Mouse (Mus musculus): ENCODE data around the gene Bcl9.

Gene Bcl9

DNA sequence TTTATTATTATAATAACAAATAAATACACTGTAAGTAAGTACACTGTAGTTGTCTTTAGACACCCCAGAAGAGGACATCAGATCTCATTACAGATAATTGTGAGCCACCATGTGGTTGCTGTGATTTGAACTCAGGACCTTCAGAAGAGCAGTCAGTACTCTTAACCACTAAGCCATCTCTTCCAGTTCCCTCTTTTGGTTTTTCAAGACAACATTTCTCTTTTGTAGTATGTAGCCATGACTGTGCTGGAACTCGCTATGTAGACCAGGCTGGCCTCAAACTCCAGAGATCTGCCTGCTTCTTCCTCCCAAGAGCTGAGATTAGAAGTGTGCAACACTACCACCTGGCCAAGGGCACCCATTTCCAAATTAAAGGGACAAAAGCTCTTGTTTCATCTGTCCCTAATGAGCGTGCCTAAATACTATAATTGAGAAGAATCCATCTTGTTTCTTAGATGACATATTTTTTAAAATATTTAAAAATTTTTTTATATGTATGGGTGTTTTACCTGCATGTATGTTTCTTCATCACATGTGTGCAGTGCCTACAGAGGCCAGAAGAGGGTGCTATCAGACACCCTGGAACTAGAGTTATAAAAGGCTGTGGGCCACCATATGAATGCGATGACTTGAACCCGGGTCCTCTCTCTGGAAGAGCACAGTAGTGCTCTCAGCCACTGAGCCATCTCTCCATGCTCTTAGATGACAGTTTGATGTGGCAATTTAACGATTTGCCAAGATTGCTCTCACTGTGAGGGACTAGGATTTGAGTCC is 66.9 kb downstream of the Bcl9 start:
- no peak for DNase-seq

DNA sequence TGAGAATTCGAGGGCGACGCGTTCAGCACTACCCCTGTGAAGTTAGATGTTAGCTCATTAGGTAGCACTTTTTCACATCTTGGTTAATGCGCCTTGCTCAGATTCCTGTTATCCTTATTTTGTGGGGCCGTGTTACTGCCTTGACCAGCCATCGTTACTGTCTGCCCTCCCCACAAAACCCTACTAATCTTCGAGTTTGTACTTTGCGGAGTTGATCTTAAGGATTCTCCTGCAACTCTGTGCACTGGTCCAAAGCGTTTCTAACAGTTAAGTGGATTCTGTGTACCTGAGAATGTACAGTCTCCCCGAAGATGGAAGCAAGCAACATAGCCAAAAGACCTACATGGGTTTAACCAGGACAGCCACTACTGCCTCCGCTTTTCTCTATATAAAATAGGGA is 69.3 kb downstream of the Bcl9 start:
- no peak for DNase-seq

DNA sequence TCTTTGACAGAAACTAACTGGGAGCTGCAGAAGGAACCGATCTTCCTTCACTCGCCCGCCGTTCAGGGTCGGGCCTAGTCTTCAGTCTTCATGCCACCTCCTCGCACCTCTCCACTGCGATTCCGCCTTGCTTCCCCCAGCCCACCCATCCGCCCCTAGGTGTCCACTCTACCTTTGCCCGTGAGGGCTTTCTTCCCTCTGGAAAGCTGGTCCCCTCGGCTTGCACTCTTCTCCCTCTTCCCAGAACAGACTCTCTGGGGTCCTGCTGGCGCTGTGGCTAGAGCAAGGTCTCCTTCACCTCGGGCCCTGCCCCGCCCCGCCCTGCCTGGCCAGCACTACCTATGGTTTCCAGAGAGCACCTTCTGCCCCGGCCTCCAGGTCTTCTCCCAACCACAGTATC is 69.7 kb downstream of the Bcl9 start:
- no peak for DNase-seq

DNA sequence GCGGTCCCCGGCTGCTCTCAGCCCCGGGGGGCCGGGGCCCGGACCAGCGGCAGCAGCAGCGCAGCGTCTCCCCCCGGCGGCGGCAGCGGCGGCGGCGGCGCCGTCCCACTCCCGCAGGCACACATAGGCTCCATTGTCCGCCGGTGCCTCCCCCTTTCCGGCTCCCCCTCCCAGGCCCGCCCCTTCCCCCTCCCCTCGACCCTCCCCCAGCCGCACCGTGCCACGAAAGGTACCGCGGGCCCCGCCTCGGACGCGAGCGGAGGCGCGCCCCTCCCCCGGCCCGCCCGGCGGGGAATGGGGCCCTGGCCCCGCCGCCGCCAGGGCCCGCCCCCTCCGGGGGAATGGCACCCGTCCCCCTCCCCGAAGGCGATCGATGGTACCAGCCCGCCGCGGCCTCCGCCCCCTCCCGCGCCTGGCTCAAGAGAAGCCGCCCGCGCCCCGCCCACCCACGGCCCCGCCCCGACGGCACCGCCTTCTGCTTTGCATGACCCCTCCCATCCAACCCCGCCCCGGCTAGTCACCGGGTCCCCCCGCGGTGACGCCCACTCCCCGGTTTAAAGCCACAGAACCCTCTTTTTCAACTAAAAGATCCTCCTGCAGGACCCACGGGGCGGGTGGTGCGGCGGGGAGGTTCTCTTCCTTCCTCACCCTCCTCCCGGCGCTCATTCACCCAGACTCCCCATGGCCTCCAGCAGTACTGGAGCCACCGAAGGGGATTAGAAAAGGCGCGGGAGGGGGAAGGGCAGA is 70.3 kb downstream of the Bcl9 start:
- DNase-seq = peak; percentile 86

DNA sequence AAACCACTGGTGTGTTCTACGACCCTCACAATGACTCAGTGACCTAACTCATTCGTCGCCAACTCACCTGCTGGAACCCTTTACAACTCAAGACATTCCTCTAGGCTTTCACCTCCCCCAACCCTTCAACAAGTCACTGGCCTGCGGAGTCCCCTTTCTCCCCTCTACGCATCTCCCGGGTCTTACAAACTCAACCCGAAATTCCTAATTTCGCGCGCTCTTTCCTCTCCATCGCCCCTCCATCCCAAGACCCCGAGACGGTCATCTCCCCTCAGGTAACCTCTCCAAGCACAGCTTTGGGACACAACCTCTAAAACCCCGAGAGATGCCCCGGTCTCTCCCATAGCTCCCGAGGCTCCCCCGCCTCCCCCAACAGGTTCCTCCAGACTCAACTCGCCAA is 71.0 kb downstream of the Bcl9 start:
- no peak for DNase-seq

DNA sequence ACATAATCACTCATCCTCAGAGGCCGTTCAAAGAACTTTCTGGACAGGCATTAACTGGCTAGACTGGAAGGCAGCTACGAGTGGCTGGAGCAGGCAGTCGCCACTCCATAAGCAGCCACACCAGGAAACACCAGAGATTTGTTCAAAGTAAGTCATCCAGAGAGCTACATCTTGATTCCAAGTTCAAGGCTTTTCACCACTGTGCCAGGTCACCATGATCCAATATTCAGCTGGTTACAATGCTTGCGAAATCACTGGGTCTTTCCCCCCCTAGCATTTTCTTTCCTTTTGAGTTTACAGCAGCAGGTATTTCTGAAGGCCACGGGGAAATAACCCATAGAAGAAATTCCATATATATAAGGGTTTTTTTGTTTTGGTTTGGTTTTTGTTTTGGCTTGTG is 72.5 kb downstream of the Bcl9 start:
- no peak for DNase-seq

DNA sequence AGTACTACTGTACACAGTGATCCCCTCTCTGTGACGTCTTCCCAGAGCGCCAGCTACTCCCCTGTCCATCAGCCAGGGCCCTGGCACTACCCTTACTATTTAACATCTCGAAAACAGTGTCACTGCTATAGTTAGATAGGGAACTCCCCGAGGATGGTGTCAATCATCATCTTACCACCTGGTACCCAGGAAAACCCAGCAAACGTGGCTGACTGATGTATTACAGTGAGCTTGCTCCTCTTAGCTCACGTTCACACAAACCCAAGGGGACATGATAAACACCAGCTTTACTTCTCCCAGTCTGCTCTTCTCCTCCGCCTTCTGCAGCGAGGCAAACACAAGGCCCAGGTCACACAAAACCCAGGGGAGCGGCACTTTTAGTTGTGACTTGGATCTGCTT is 74.5 kb downstream of the Bcl9 start:
- no peak for DNase-seq

DNA sequence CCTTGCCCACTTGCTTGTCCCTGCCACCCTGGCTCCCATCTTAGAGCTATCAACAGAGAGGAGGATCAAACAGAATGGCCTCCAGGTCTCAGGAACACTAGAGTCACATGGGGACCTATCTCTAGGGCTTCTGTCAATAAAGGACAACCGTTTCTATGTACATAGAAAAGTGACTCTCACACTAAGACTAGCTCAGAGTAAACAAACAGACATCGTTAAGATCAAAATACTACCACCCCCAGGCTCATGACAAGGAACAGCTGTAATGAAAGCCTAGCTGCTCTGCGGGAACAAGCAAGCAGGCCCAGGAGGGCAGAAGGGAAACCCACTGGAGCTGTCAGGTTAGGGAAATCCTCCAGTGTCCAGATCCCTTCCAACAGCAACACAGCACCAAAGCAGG is 82.2 kb downstream of the Bcl9 start:
- DNase-seq = no peak

DNA sequence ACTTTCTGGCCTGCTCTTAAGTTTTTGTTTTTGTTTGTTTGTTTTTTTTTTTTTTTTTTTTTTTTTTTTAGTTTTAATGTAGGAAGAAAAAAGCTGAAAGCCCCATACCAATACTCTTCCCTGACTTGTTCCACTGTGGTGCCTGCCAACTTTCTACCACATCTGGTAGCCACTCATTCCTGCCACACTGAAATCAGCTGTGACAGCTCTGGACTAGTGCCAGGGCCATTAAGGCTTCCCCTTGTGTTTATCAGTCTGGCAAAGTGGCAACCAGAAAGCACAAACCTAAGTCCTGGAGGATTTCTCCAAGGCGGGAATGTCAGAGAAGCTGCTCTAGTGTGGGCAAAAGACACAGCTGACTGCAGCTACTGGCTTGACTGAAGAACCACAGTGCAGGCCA is 83.3 kb downstream of the Bcl9 start:
- no peak for DNase-seq

DNA sequence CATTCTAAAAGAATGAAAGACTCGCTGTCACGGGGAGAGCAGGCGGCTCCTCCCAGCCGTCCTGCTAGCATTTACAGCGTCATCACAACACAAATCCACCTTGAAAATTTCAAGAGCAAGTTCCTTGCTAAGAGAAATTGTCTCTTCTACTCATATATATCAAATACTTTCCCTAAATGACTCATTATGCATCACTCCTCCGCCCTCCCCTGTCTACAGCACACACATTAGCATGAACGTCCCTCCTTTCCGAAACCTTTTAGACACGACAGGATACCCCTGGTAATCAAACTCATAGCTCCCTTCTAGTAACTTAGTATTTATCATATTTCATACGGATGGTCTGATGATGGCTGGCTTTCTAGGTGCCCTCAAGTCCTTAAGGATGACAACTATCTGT is 83.8 kb downstream of the Bcl9 start:
- DNase-seq = no peak

DNA sequence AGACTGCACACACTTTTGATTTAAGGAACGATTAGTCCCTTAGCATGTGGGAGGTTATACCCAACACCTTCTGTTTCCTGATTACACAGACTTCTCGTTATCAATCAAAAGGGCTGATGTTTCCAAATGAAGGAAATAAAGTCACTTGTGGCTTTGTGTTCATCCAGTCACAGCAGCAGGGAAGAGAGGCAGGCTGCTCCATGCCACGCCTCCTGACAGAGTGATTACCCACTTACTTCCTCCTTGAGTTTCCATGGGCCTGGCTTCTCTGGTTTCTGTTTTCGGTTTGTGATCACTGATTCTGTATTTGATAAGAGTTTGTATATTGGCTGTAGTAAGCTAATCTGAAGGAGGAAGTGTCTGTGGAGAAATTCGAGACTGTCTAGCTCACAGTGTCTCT is 86.5 kb downstream of the Bcl9 start:
- no peak for DNase-seq

DNA sequence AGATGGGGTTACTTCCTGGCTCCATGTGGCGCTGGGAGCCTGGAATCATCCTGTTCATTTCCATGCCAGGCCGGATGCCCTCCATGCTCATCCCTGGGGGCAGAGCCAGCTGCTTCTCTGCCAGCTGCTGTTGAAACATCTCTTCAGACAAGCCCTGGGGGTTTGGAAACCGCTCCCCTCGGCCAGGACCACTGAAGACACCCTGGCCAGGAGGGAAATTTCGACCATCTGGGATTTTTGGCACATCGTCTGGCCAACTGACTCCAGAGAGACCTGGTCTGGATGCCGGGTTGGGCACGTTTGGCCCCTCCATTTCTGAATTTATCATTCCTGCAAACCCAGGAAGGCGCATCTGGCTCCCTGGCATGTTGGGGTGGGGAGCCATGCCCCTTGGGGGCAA is 88.4 kb downstream of the Bcl9 start:
- DNase-seq = no peak

DNA sequence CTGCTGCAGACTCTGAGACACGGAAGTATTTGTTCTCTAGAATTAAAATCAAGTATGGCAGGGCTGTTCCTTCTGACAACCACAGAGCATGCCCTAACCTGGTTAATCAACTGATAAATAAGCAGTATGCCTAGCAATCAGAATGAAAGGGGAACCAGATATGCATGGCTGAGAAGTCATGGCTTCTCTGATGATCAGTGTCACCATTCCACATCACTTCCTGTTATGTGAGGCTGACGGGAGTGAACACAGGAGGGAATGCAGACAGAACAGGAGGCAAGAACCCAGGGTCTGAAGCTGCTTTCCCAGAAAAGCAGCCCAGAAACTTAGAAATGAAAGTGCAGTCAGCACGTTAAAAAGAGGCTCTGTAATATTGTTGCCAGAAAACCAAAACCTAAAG is 91.2 kb downstream of the Bcl9 start:
- no peak for DNase-seq

DNA sequence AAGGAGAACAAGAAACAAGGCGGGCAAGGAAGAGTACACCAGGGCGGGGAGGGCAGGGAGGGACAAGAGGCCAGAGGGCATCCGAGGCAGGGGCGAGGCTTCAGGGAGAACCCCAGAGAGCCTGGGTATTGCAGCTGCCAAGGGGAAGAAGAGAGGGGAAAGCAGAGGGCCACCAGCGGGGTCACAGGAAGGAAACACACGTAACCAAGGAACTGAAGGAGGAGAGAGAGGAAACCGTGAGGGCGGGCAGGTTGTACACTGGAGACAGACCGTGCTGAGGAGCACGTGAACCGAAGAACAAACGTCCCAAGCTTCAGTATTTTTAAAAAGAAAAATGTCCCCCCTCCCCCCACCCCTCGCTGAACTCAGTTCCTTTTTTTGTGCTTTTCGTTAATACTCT is 93.8 kb downstream of the Bcl9 start:
- no peak for DNase-seq

DNA sequence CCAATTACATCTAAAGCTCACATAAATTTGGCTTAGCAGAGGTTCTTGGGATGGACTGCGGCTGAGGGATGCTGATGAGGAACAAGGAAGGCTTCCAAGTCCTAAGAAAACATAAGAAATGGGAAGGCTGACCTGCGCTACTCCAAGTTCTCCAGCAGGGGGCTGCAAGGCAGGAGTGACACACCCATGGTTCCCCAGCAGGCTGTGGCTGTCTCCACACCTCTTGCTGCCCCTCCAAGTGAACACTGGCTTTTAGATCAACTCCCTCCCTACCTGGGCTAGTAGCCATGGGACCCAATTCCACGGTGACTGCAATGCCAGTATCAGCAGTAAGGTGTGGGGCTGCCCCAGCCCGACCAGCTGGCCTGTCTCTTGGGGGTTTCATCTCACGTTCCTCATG is 95.8 kb downstream of the Bcl9 start:
- DNase-seq = peak; percentile 64

DNA sequence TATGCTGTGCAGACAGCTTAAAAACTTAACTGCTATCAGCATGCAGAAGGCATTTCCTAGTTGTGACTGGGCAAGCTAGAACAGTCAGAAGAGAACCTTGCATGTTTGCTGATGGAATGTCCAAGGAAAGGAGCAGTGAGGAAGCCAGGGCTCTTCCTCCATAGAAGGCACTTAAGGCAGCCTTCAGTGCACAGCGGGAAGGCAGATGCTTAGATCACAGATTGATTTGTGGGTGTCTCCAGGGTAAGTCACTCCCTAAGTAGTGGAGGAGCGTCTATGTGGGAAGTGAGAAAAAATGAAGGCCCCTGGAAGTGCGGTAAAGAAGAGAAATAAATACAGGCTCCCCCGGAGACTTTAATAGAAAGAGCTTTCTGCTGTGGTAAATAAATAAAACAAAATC is 98.5 kb downstream of the Bcl9 start:
- DNase-seq = no peak

DNA sequence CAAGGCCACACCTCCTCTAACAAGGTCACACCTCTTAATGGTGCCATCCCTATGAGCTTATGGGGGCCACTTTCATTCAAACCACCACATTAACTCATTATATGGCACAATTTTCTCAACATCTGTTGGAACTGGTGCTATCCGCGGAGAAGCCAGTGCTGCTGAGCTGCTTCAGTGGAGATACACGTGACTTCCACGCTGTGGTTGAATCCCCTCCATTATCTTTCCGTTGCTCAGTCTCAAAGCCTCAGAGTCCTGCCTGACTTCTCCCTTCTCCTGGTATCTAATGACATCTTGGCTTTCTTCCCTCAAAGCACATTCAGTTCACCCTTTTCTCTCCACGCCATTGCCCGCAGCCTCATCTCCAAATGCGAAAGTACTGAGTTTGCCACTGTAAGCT is 101.1 kb downstream of the Bcl9 start:
- DNase-seq = no peak

DNA sequence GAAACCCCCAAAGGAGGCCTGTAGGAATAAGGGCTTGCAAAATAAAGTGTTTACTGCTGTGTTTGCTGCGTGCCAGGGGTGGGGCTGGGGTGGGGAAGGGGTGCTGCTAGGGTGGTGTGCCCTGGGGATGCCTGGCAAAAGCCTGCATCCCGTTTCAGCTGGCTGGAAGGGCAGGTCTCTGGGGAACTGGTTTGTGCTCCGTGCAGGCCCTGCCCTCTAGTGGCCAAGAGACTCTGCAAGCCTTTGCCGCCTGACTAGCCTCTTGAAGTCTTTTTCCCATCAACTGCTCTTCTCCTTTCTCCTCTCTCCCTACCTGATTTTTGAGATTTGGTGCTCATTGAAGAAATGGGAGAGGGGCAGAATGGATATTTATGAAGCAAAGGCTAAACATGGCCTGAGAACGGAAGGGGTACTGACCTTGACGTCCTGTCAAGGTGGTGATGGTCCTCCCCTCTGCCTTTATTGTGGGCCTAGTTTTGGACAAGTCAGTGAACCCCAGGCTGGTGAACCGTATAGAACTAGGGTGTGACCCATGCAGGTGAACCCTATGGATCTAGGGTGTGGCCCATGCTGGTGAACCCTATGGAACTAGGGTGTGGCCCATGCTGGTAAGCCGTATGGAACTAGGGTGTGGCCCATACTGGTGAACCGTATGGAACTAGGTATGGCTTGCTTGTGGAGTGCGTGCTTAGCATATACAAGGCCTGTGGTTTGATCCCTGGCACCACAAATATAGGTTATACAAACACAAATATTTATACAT is 112.4 kb downstream of the Bcl9 start:
- peak; percentile 57 for DNase-seq

DNA sequence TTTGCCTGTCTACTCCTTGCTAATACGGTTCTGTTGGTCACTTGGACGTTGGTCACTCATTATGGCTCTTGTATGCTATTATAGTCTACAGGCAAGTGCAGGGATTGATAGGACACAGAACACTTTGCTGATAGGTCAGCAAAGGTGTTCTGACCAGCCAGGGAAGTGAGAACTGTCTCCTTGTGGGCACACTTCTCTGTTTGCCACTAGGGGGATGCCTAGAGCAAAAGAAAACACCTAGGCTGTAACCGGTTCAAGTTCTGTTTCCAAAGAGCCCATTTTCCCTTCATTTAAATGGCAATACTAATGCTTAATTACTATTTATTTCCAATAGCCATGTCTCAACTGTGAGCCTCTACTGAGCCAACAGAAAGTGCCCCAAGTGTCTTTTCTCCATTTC is 113.9 kb downstream of the Bcl9 start:
- DNase-seq = no peak

DNA sequence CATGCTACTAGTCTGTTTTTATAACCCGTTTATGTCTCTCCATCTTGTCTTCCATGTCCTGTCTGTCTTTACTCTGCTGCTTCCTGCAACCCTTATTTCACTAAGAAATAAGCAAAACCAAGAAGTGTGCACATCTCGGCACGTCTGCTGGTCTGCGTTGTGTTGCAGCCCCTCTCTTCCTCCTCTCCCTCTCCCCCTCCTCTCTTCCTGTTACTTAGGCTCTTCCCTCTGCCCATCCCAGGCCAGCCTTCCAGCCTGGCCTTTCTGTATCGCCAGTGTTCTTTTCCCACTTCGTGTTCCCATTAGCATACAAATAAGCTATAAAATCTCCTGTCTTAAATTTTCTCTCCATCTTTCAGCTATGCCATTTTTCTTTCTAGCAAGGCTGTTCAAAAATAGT is 117.2 kb downstream of the Bcl9 start:
- no peak for DNase-seq

DNA sequence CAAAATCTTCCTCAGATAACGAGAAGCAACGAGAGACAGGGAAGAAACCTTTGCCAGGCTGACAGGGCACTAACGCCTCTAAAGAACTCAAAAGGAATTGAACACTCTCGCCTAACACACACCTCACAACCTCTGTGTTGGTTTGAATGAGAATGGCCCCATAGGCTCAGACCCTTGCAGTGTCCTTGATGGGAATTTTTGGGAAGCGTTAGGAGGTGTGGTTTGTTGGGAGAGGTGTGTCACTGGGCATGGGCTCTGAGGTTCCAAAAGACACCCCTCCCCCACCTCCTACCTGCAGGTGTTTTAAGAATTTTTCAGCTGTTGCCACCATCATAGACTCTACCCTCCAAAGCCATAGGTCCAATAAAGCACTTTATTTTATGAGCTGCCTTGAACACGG is 118.8 kb downstream of the Bcl9 start:
- no peak for DNase-seq

DNA sequence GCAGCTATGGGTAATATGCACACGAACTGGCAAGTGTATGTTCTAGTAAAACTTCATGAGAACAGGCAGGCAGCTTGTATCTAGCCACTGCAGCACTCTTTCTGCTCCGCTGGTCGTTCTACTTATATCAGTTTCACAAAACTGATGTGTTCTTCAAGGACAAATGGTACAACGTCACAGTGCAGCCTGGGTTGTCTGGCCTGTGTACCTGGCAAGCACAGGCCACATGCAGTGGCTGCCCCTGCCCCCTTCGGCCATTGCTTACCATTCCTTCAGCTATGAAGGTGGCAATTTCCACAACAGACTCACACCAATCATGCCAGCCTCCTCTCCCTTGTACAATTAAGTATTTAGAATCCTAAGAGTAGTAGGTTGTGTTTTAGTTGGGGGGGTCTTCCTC is 125.1 kb downstream of the Bcl9 start:
- DNase-seq = no peak

DNA sequence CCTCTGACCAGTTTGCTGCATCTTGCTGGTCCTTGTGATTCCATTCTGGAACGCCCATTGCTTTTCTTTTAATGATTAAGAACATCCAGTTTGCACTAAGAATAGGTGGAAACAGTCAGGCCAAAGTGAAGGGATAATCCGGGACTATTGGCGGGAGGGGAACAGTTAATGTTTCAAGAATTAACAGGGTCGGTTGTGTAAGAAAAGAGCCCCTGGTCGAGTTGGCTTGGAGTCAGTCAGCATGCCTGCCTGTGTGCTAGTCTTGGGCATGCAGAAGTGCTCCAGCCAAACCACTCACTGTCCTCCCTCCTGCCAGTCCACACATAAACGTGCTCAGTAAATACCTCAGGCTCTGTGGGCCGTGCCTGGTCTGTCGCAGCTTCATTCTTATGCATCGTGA is 125.5 kb downstream of the Bcl9 start:
- no peak for DNase-seq

DNA sequence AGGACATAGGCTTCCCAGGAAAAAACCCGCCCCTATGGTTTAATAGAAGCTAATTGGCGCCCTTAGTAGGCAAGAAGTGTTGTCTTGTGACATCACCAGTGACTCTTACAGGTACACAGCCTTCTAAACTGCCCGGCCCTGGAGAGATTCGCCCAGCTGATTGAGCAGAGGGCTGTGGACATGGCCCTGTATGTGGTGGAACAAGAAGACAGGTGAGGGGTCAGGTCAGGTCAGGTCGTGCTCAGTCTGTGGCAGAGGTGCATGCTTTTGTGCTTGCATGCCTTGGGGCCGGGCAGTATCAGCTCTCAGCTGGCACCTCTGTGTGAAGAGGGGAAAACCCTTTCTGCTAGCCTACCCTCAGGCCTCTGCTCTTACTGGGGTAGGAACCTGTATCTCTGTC is 126.2 kb downstream of the Bcl9 start:
- DNase-seq = no peak
